15 mouse cellular contexts compared by ENCODE assay signal in the genomic region with DNA sequence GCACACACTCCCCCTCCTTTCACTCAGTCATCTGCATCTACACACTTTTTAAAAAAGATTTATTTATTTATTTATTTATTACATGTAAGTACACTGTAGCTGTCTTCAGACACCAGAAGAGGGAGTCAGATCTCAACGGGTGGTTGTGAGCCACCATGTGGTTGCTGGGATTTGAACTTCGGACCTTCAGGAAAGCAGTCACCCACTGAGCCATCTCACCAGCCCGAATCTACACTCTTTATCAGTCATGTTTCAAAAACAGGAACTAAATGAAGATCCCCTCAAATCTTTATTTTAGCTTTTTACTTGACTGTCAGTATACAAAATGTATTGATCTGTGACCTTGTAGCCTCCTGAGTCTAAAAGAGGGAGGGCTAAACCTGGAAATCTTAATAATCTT. TPM values are rescaled to one million over a fixed set of nuclear protein-coding genes. Genes with fewer than 3 reads are reported as not detected.
"Had no signal": no experiment of that assay in that cellular context is flagged by ENCODE, and none has a peak within 500 bp of the region (broad histone marks: within the 10 kb centered on the region; RNA-seq: fewer than 3 reads in every experiment).

No protein-coding gene starts in this region.

- DNase-seq: kidney, adult 18-20 months; kidney, postnatal 25 days; liver; right cerebral cortex, postnatal 14 days; thymus, postnatal 4 days had no signal

- H3K9me3 ChIP-seq: limb, embryonic 12.5 days; midbrain, embryonic 12.5 days; stomach, embryonic 15.5 days had no signal

- ATAC-seq: inflammation-experienced regulatory T-cells, adult 6 months had no signal

- H3K27ac ChIP-seq: limb, embryonic 12.5 days; midbrain, embryonic 12.5 days; stomach, embryonic 15.5 days had no signal

- H3K27me3 ChIP-seq: limb, embryonic 12.5 days; midbrain, embryonic 12.5 days; stomach, embryonic 15.5 days had no signal

- H3K4me3 ChIP-seq: limb, embryonic 12.5 days; midbrain, embryonic 12.5 days; stomach, embryonic 15.5 days had no signal

- H3K4me2 ChIP-seq: limb, embryonic 12.5 days; midbrain, embryonic 12.5 days; stomach, embryonic 15.5 days had no signal

- H3K9ac ChIP-seq: limb, embryonic 12.5 days; midbrain, embryonic 12.5 days; stomach, embryonic 15.5 days had no signal

- H3K4me1 ChIP-seq: limb, embryonic 12.5 days; midbrain, embryonic 12.5 days; stomach, embryonic 15.5 days had no signal

RNA-seq across cellular contexts. Expression of a gene that starts 34.1 kb away (rescaled TPM):
- total RNA-seq: megakaryocyte-erythroid progenitor cell, adult 5-6 weeks had no signal
- polyA plus RNA-seq: spleen, adult 2 months had no signal

RNA-seq across cellular contexts. Expression of a gene that starts 49.0 kb away (rescaled TPM):
- total RNA-seq: layer of hippocampus, postnatal 10 days; left cerebral cortex, postnatal 36 days; megakaryocyte-erythroid progenitor cell, adult 5-6 weeks; midbrain, postnatal 0 days had no signal
- polyA plus RNA-seq: inflammation-experienced regulatory T-cells, adult 6 months; limb, embryonic 12.5 days; midbrain, embryonic 12.5 days; midbrain, postnatal 0 days; neural tube, embryonic 14.5 days had no signal
